Mouse (Mus musculus) spleen, adult 2 months (tissue): ENCODE results near the gene Akap9.

Experiments
- CTCF ChIP-seq: fragments of 200-500 bp; IDR thresholded peaks from 2 replicates; pipeline ENCODE4 v1.5.1; 2011; ENCODE audit warnings: mild to moderate bottlenecking, inconsistent platforms; ENCODE audit not compliant: insufficient read depth, insufficient read length, insufficient replicate concordance; ENCODE audit errors: extremely low read depth
- POLR2A ChIP-seq: fragments of 200-500 bp; IDR thresholded peaks from 2 replicates; pipeline ENCODE4 v1.6.1; 2011; ENCODE audit warnings: low read depth, low read length, inconsistent platforms

DNA sequence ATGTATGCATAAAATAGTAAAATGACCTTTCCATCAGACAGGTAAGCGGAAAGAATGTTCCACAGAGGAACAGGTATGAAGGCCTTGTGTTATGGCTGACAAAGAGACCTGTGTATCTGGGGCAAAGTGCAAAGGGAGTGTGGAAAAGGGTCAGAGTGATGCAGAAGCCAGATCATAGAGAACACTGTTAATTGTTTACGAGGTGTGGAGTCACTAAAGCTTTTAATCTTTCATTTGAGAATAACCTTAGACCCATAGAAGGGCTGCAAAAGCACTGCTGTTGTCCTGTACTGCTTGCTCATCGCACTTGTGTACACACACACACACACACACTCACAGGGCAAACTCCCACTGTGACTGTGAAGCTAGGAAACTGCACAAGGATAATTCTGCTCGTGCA lies 91.5 kb downstream of the Akap9 start:
- TF ChIP-seq CTCF (no peak), POLR2A (no peak)
